Mouse (Mus musculus) lung, postnatal 0 days (tissue): ENCODE data around the gene Lmf1. TPM values are rescaled to one million over a fixed set of nuclear protein-coding genes. Genes with fewer than 3 reads are reported as not detected.

ENCODE experiments used
- ATAC-seq: fragments of 200-750 bp; cut with Nextera tagmentation; 2 replicates; pipeline ENCODE4 v1.8.0; 2017; ENCODE audit warnings: moderate library complexity
- DNase-seq: peaks from one replicate; pipeline ENCODE4 v3.0.0-alpha.2; 2016; ENCODE audit warnings: low spot score
- H3K27ac ChIP-seq: fragments of 300-500 bp; sonication (generic); 2 replicates; pipeline ENCODE4 v1.5.1; 2014; ENCODE audit warnings: antibody characterized with exemption, mild to moderate bottlenecking, low read length, mixed read lengths
- H3K27me3 ChIP-seq: fragments of 300-500 bp; sonication (generic); replicated peaks from 2 replicates; pipeline ENCODE4 v1.6.1; 2014; ENCODE audit warnings: low read length, mixed read lengths; ENCODE audit not compliant: insufficient read depth
- H3K36me3 ChIP-seq: fragments of 300-500 bp; sonication (generic); 2 replicates; pipeline ENCODE4 v1.6.1; 2014; ENCODE audit warnings: low read length, mixed read lengths; ENCODE audit not compliant: insufficient read depth
- H3K4me1 ChIP-seq: fragments of 300-500 bp; sonication (generic); 2 replicates; pipeline ENCODE4 v1.6.1; 2014; ENCODE audit warnings: antibody characterized with exemption, low read depth, low read length, mixed read lengths; ENCODE audit not compliant: insufficient read depth
- H3K4me2 ChIP-seq: fragments of 300-500 bp; sonication (generic); replicated peaks from 2 replicates; pipeline ENCODE4 v1.6.1; 2014; ENCODE audit warnings: low read depth, mild to moderate bottlenecking, low read length, moderate library complexity, mixed read lengths
- H3K4me3 ChIP-seq: fragments of 300-500 bp; sonication (generic); 2 replicates; pipeline ENCODE4 v1.5.1; 2014; ENCODE audit warnings: low read depth, low read length
- H3K9ac ChIP-seq: fragments of 300-500 bp; sonication (generic); replicated peaks from 2 replicates; pipeline ENCODE4 v1.6.1; 2014; ENCODE audit warnings: low read depth, mild to moderate bottlenecking
- H3K9me3 ChIP-seq: fragments of 300-500 bp; sonication (generic); 2 replicates; pipeline ENCODE4 v1.6.1; 2016; ENCODE audit warnings: low read length, mixed read lengths
- CTCF ChIP-seq: IDR thresholded peaks from 2 replicates; pipeline ENCODE4 v1.5.1; 2016; ENCODE audit warnings: antibody characterized with exemption, mild to moderate bottlenecking
- EP300 ChIP-seq: IDR thresholded peaks from 2 replicates; pipeline ENCODE4 v1.6.1; 2016; ENCODE audit warnings: antibody characterized with exemption, mild to moderate bottlenecking, control low read depth
- WGBS: fragments of 180-500 bp; shearing (Covaris S2); extraction: QIAGEN DNeasy Blood & Tissue Kit; methylation state at CpG from one replicate; pipeline ENCODE4 v1.1.7; 2014; 5-methylcytosine and 5-hydroxymethylcytosine counted together
- polyA plus RNA-seq: library from polyadenylated mRNA; unstranded; fragments of >200 nt; fragmentation: Nextera tagmentation; extraction: Ambion mirVana; gene quantifications from 2 replicates; pipeline ENCODE4 v1.2.1, GENCODE M21; 2015

The Lmf1 gene
- polyA plus RNA-seq, 1 experiment from 2014 or later = 16.6 TPM

DNA sequence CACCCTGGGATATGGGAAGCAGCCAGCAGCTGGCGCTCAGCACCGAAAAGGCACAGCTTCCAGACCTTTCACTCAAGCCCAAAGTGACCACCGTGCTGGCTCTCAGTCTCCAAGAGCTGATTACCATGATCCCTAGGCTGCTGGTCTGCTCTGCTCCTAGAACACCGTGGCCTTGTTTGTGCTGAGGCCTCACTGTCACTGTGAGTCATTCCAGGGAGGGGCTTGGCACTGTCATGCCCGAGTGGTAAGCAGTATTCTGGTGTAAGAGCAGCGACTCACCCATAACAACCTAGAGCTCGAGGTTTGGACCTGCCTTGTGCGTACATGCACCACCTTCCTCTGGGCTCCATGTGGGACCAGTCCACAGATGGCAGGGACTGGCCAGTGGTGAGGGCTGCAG is 63.1 kb downstream of the Lmf1 start:
- Histone ChIP-seq H3K4me2 (no peak overlapping the region), H3K27ac (no peak overlapping the region), H3K9me3 (no peaks in the 10 kb centered on the region), H3K4me3 (no peak overlapping the region), H3K4me1 (no peaks in the 10 kb centered on the region), H3K36me3 (no peaks in the 10 kb centered on the region), H3K27me3 (no peaks in the 10 kb centered on the region), H3K9ac (no peak overlapping the region)
- WGBS = 73% methylated on average over 8 of the region's 8 CpGs
- no peak for TF ChIP-seq CTCF
- no peak for TF ChIP-seq EP300
- ATAC-seq = peak; percentile 72
- peak; percentile 23 for DNase-seq

DNA sequence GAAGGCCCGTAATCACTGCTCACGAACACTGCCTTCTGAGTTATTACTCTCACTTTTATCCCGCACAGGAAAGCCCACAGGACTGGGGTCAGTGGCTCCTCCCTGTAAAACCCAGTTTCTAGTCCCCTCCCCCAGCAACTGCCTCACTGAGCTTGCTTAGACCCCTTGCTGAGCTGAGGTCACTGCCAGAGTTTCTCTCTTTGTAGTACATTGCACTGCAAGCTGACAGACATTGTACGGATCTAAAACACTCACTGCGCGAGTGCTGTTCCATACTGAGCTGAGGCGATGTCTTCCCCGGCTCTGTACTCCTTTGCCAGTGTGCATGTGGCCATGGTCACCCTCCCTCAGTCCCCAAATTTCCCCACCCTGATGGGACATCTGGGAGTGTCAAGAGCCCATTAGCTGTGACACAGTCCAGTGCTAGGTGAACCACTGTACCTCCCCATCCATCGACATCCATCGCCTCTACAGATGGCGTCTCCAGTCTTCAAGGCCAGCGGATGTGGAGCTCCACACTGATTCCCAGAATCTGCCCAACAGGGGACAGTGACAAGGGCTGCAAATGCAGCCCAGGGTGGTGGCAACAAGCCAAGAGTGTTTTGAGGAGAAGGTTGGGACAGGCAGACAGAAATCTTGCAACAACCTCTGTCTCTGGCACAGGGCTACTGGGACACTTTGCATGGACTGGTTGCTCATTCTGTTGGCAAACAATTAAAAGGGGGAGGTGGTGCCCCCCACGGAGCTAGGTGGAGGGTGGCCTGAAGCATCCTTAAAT is 64.8 kb downstream of the Lmf1 start:
- Histone ChIP-seq H3K27me3 (no peaks in the 10 kb centered on the region), H3K4me2 (no peak overlapping the region), H3K4me3 (no peak overlapping the region), H3K27ac (no peak overlapping the region), H3K4me1 (no peaks in the 10 kb centered on the region), H3K36me3 (no peaks in the 10 kb centered on the region), H3K9ac (no peak overlapping the region), H3K9me3 (no peaks in the 10 kb centered on the region)
- 68% methylated on average over 13 of the region's 13 CpGs for WGBS
- peak; percentile 41; the same call in 1 of the 2 replicates for ATAC-seq
- peak; percentile 15 for DNase-seq
- TF ChIP-seq CTCF (no peak), EP300 (no peak)

DNA sequence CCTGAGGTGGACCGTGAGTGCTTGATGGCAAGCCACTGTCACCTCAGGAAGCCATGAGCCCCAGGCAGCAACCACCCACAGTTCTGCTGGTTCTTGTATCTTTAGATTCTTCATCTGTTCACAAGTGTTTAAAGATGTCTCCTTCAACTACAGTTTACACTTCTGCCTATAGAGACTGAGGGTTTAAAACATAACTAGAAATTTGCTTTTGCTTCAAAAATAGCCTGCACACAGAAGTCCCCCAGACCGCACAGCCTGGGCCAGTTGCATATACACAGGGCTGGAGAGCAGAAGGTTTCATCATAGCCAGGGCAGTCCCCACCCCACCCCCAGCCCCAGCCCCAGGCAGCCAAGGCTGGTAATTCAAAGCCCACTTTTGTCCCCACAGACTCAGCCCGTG is 65.9 kb downstream of the Lmf1 start:
- Histone ChIP-seq H3K4me2 (no peak overlapping the region), H3K4me3 (no peak overlapping the region), H3K36me3 (no peaks in the 10 kb centered on the region), H3K9me3 (no peaks in the 10 kb centered on the region), H3K4me1 (no peaks in the 10 kb centered on the region), H3K27ac (no peak overlapping the region), H3K27me3 (no peaks in the 10 kb centered on the region), H3K9ac (no peak overlapping the region)
- DNase-seq (no peak), ATAC-seq (no peak)
- 79% methylated on average over 3 of the region's 3 CpGs for WGBS
- no peak for TF ChIP-seq EP300
- no peak for TF ChIP-seq CTCF

DNA sequence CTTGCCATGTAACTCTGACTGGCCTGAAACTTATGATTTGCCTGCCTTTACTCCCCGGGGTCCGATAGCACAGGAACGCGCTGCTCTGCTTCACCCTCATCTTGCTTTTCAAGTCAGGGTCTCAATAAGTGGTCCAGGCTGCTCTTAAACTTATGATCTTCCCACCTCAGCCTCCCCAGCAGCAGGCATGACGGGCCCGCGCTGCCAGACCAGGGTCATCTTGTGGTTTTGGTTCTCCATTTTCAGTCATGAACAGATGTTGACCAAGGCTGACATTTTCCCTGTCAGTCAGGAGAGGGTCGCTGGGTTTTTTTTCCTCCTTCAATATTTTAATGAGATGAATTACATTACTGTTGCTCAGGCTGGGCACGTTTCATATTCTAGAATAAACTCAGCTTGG is 66.8 kb downstream of the Lmf1 start:
- WGBS = 91% methylated on average over 9 of the region's 9 CpGs
- Histone ChIP-seq H3K27ac (no peak overlapping the region), H3K9me3 (no peaks in the 10 kb centered on the region), H3K36me3 (no peaks in the 10 kb centered on the region), H3K4me2 (no peak overlapping the region), H3K9ac (no peak overlapping the region), H3K4me1 (no peaks in the 10 kb centered on the region), H3K27me3 (no peaks in the 10 kb centered on the region), H3K4me3 (no peak overlapping the region)
- TF ChIP-seq EP300 = no peak
- TF ChIP-seq CTCF = no peak
- ATAC-seq (no peak), DNase-seq (no peak)

DNA sequence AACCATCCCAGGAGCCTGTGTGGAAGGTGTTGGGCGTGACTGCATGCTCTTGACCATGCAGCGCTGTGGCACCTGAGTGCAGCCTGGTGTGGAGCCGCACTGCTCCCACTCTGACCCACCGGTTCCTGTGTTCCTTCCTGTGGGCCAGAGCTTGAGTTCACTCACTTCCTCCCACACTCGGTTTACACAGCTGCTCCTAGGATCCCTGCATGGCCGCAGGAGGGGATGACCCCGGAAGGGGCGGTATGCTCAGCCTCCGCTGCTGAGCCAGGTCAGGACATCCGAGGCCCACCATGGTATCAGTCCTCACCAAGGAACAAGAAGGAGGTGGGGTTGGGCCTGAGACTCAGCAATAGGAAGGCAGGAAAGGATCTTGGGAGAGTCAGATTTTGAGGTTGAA is 69.0 kb downstream of the Lmf1 start:
- Histone ChIP-seq H3K4me3 (no peak overlapping the region), H3K27me3 (no peaks in the 10 kb centered on the region), H3K9ac (no peak overlapping the region), H3K4me1 (no peaks in the 10 kb centered on the region), H3K36me3 (no peaks in the 10 kb centered on the region), H3K9me3 (no peaks in the 10 kb centered on the region), H3K4me2 (no peak overlapping the region), H3K27ac (no peak overlapping the region)
- WGBS = 78% methylated on average over 10 of the region's 10 CpGs
- DNase-seq (no peak), ATAC-seq (no peak)
- TF ChIP-seq EP300 = no peak
- TF ChIP-seq CTCF = no peak

DNA sequence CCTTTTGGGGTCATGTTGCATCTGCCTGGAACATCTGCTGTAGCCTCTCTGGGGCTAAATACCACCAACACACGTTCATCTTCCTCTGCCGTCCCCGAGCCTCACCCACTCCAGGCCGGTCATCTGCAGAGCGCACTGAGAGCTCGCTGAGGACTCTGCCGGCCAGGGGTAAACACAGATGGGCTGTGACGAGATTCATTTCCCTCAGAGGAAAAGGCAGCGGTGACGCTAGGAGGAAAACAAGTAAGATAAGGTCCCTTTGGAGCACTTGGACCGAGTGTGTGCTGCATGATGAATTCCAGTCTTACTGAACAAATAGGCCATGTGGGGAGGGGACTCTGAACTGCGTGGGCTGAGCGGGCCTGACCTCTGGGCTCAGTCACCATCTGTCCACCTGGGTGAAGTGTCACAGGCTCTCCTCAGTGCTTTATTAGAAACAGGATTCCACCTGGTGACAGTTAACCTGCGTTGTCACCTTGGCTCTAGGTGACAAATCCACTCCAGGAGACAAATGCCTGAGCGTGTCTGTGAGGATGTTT is 69.9 kb downstream of the Lmf1 start:
- WGBS = 34% methylated on average over 15 of the region's 15 CpGs
- DNase-seq (no peak), ATAC-seq (no peak)
- H3K27ac ChIP-seq = no peak overlapping the region
- no peaks in the 10 kb centered on the region for H3K9me3 ChIP-seq
- H3K4me1 ChIP-seq = no peaks in the 10 kb centered on the region
- H3K36me3 ChIP-seq = no peaks in the 10 kb centered on the region
- H3K4me2 ChIP-seq = no peak overlapping the region
- no peak overlapping the region for H3K9ac ChIP-seq
- H3K4me3 ChIP-seq = no peak overlapping the region
- no peaks in the 10 kb centered on the region for H3K27me3 ChIP-seq
- no peak for TF ChIP-seq EP300
- TF ChIP-seq CTCF = no peak

DNA sequence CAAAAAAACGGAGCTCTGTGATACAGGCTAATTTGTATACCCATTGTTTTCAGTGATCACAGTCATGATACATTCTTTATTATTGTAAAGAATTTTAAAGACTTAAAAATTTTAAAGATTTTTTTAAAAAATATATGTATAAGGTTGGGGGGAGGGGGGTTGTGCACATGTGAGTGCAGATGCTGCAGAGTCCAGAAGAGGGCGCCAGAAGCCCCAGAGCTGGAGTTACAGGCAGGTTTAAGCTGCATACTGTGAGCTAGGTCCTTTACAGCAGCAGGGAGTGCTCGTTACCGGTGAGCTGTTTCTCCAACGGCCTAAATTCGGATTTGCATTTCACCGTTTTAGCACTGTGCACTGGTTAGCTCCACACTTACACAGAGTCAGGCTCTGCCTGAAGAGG is 71.8 kb downstream of the Lmf1 start:
- H3K4me2 ChIP-seq = no peak overlapping the region
- ATAC-seq (no peak), DNase-seq (no peak)
- H3K27me3 ChIP-seq = no peaks in the 10 kb centered on the region
- H3K9ac ChIP-seq = no peak overlapping the region
- no peaks in the 10 kb centered on the region for H3K36me3 ChIP-seq
- H3K9me3 ChIP-seq = no peaks in the 10 kb centered on the region
- TF ChIP-seq CTCF (no peak), EP300 (no peak)
- H3K27ac ChIP-seq = no peak overlapping the region
- WGBS = 87% methylated on average over 7 of the region's 7 CpGs
- no peak overlapping the region for H3K4me3 ChIP-seq
- no peaks in the 10 kb centered on the region for H3K4me1 ChIP-seq
